Mouse (Mus musculus): ENCODE results near the gene Tuft1. TPM values are rescaled to one million over a fixed set of nuclear protein-coding genes. Genes with fewer than 3 reads are reported as not detected.
A peak's percentile ranks its signal among the peaks of the same experiment; 100 is the strongest.

Gene Tuft1
- polyA plus RNA-seq, 1 experiment from 2014 or later = 11.6 TPM

DNA sequence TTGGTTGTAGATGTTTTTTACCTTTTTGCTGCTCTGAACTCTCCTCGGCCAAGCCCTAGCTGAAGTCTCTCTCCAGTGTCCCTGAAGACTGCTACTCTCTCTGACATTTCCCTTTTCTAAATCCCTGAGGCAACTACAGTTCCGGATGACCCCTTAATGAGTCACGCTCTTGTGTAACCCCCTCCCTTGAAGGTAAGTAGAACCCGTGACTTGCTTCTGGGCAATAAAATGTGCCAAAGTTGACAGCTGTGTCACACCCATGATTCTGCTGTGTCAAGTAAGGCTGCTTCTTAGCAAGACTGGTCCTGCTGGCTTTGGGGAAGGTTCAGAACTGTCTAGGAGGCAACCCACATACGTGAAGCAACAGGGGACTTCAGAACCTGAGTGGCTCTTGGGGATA is 70.7 kb downstream of the Tuft1 start:
- Histone ChIP-seq H3K4me1 (ENCODE audit: control insufficient read depth, insufficient read depth, low read length) (peaks cover 6% of the 10 kb centered on the region; the same call in 1 of the 2 replicates), H3K36me3 (ENCODE audit: control insufficient read depth, insufficient read depth, low read length) (no peaks in the 10 kb centered on the region), H3K4me3 (ENCODE audit: low read length) (no peak overlapping the region), H3K27me3 (replicated peaks; ENCODE audit: control insufficient read depth, insufficient read depth, low read length) (peaks cover 2% of the 10 kb centered on the region; the same call in 1 of the 2 replicates), H3K4me2 (ENCODE audit: low read depth, low read length) (no peak overlapping the region), H3K27ac (ENCODE audit: low read length) (no peak overlapping the region; the same call in 1 of the 2 replicates), H3K9ac (ENCODE audit: low read depth, low read length) (no peak overlapping the region), H3K9me3 (ENCODE audit: control insufficient read depth, low read length) (no peaks in the 10 kb centered on the region)
- WGBS = 49% methylated on average over 5 of the region's 5 CpGs
- ATAC-seq = peak; percentile 92

DNA sequence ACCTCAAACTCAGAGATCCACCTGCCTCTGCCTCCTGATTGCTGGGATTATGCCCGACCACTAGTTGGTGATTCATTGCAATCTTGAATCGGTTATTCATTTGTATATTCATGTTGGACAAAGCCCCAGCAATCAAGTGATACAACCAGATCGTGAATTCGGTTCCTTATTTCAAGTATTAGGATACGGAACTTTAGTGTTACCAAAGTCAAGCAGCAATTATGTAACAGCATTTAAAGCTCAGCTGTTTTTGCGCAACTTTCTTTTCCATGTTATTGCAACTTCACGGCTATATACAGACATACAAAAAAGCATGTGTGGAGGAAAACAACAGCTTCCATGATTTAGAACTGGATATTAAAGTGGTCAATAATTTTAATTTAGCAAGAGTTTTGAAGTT is 75.7 kb downstream of the Tuft1 start:
- no peak overlapping the region for H3K4me2 ChIP-seq (ENCODE audit: low read depth, low read length)
- H3K27me3 ChIP-seq (replicated peaks; ENCODE audit: control insufficient read depth, insufficient read depth, low read length) = peaks cover 2% of the 10 kb centered on the region; the same call in 1 of the 2 replicates
- no peak overlapping the region for H3K9ac ChIP-seq (ENCODE audit: low read depth, low read length)
- no peaks in the 10 kb centered on the region for H3K36me3 ChIP-seq (ENCODE audit: control insufficient read depth, insufficient read depth, low read length)
- no peaks in the 10 kb centered on the region for H3K9me3 ChIP-seq (ENCODE audit: control insufficient read depth, low read length)
- H3K4me3 ChIP-seq (ENCODE audit: low read length) = peak overlapping the region; percentile 87
- peaks cover 18% of the 10 kb centered on the region for H3K4me1 ChIP-seq (ENCODE audit: control insufficient read depth, insufficient read depth, low read length)
- ATAC-seq = no peak
- H3K27ac ChIP-seq (ENCODE audit: low read length) = no peak overlapping the region
- 70% methylated on average over 7 of the region's 7 CpGs for WGBS

DNA sequence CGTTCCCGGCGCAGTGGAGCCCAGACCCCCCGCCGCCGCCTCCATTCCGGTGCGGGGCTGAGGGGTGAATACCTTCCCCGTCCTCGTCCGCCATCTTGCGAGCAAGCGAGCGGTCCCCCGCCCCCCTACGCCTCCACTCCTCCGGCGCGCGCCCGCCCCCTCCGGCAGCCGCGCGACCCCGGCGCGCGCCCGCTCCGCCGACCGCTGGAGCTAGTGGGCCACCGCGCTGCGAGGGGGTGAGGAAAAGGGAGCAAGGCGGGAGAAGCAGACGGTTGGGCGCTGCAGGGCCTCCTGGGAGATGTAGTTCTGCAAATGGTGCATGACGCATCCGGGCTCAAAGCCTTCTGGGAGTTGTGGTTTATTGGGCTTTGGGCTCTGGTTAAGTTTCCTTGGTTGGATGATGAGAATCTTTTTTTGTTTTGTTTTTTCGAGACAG is 76.2 kb downstream of the Tuft1 start, which contains the start of gene Snx27:
Gene Snx27, minus strand, starts transcription at position 261 of the 436 bp plus-strand sequence.
- under 1% methylated on average over 35 of the region's 42 CpGs for WGBS

DNA sequence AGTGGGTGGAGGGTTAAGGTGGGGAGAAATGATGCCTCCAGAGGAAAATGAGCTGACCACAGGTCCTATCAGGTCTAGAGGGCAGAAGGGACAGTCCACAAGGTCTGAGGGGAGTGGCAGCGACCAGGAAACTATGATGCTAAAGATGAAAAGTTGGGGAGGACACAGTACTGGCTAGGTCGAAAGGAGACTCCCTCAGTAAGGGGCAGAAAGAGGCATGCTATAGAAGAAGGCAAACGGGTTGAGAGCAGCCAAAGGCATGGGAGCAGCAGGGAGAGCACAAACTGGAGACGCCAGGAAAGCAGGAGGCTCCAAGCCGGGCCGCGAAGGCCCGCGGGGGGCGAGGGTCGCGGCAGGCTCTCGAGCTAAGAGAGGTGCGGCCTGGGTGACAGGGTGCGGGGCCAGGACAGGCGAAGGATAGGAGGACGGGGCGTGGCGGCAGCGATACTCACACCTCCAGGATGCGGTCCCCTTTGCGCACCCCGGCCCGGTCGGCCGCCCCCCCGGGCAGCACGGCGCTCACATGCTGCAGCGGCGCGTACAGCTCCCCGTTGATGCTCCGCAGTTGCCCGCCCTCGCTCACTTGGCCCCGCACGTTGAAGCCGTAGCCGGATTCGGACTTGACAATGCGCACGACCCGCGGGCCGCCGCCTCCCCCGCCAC is 76.7 kb downstream of the Tuft1 start:
- no peaks in the 10 kb centered on the region for H3K9me3 ChIP-seq (ENCODE audit: control insufficient read depth, low read length)
- WGBS = under 1% methylated on average over 48 of the region's 48 CpGs
- ATAC-seq = peak; percentile 83

More for the DNA sequence above, 76.2 kb downstream of the Tuft1 start, which contains the start of gene Snx27:
- peaks cover 18% of the 10 kb centered on the region for H3K4me1 ChIP-seq (ENCODE audit: control insufficient read depth, insufficient read depth, low read length)
- H3K9me3 ChIP-seq (ENCODE audit: control insufficient read depth, low read length) = no peaks in the 10 kb centered on the region
- H3K27ac ChIP-seq (ENCODE audit: low read length) = peak within 1 kb of the TSS; percentile 82
- peak within 1 kb of the TSS; percentile 95 for H3K9ac ChIP-seq (ENCODE audit: low read depth, low read length)
- H3K27me3 ChIP-seq (replicated peaks; ENCODE audit: control insufficient read depth, insufficient read depth, low read length) = peaks cover 2% of the 10 kb centered on the region; the same call in 1 of the 2 replicates
- H3K4me2 ChIP-seq (ENCODE audit: low read depth, low read length) = peak within 1 kb of the TSS; percentile 62
- ATAC-seq = peak; percentile 97
- H3K36me3 ChIP-seq (ENCODE audit: control insufficient read depth, insufficient read depth, low read length) = no peaks in the 10 kb centered on the region
- H3K4me3 ChIP-seq (ENCODE audit: low read length) = peak within 1 kb of the TSS; percentile 87

DNA sequence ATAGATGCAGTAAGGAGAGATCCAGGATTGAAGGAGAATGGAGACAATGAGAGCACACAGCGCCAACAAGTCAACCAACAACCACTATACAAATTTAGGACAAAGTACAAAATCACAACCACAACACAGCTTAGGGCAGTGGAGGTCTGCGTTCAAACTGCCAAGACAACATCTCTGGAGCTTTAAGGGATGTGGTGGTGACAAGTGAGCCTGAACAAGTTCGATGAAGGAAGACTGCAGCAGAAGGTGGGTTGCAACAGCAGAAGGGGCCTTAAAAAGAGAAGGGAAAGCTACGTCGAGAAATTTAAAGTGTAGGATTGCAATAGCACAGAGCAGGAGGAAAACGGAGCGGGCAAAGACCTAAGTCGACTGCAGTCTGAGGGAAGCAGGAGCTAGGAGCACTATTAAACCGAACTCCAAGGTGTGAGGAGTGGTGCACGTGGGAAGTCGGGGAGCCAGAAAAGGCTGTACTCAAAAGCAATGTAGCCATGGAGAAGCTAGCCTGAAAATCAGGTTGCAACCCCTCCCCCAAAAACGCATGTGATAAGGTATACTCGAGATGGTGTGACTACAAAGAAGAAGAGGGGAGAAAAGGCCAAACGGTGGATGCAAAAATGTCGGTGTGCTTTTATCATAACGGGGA is 77.4 kb downstream of the Tuft1 start:
- ATAC-seq = no peak
- Histone ChIP-seq H3K4me2 (ENCODE audit: low read depth, low read length) (peak overlapping the region; percentile 62), H3K36me3 (ENCODE audit: control insufficient read depth, insufficient read depth, low read length) (no peaks in the 10 kb centered on the region), H3K9ac (ENCODE audit: low read depth, low read length) (peak overlapping the region; percentile 95), H3K9me3 (ENCODE audit: control insufficient read depth, low read length) (no peaks in the 10 kb centered on the region), H3K27me3 (replicated peaks; ENCODE audit: control insufficient read depth, insufficient read depth, low read length) (no peaks in the 10 kb centered on the region), H3K27ac (ENCODE audit: low read length) (no peak overlapping the region; the same call in 1 of the 2 replicates), H3K4me1 (ENCODE audit: control insufficient read depth, insufficient read depth, low read length) (peaks cover 18% of the 10 kb centered on the region), H3K4me3 (ENCODE audit: low read length) (peak overlapping the region; percentile 87)
- 5% methylated on average over 16 of the region's 16 CpGs for WGBS

More for the DNA sequence above, 76.7 kb downstream of the Tuft1 start:
- peak overlapping the region; percentile 82 for H3K27ac ChIP-seq (ENCODE audit: low read length)
- H3K4me1 ChIP-seq (ENCODE audit: control insufficient read depth, insufficient read depth, low read length) = peaks cover 18% of the 10 kb centered on the region
- H3K4me3 ChIP-seq (ENCODE audit: low read length) = peak overlapping the region; percentile 87
- H3K9ac ChIP-seq (ENCODE audit: low read depth, low read length) = peak overlapping the region; percentile 95
- H3K27me3 ChIP-seq (replicated peaks; ENCODE audit: control insufficient read depth, insufficient read depth, low read length) = 0 out of 2 replicates have a peak, but pooled peaks cover 2% of the 10 kb centered on the region
- no peaks in the 10 kb centered on the region for H3K36me3 ChIP-seq (ENCODE audit: control insufficient read depth, insufficient read depth, low read length)
- H3K4me2 ChIP-seq (ENCODE audit: low read depth, low read length) = peak overlapping the region; percentile 62

DNA sequence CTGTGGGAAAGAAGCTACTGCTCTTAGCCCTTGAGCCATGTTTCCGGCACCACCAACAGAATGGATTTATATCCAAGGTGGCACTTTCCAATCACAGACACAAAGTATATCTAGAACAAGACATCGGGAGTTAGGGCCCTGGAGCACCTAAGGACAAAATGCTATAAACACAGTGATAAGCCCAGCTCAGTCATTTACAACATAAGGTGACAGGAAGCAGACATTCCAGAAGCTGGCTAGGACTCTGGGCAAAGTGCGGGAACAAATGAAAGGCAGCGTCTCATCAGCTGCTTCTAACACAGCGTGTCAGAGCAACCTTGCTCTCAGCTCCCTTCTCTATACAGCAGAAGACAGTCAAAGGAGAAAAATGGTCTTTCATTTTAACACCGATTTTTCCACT is 84.2 kb downstream of the Tuft1 start:
- H3K36me3 ChIP-seq (ENCODE audit: control insufficient read depth, insufficient read depth, low read length) = no peaks in the 10 kb centered on the region
- 51% methylated on average over 6 of the region's 6 CpGs for WGBS
- H3K4me1 ChIP-seq (ENCODE audit: control insufficient read depth, insufficient read depth, low read length) = peaks cover 6% of the 10 kb centered on the region; the same call in 1 of the 2 replicates
- no peak overlapping the region for H3K4me3 ChIP-seq (ENCODE audit: low read length)
- H3K27ac ChIP-seq (ENCODE audit: low read length) = no peak overlapping the region
- no peaks in the 10 kb centered on the region for H3K9me3 ChIP-seq (ENCODE audit: control insufficient read depth, low read length)
- H3K4me2 ChIP-seq (ENCODE audit: low read depth, low read length) = no peak overlapping the region
- H3K27me3 ChIP-seq (replicated peaks; ENCODE audit: control insufficient read depth, insufficient read depth, low read length) = no peaks in the 10 kb centered on the region
- H3K9ac ChIP-seq (ENCODE audit: low read depth, low read length) = no peak overlapping the region
- peak; percentile 84 for ATAC-seq

DNA sequence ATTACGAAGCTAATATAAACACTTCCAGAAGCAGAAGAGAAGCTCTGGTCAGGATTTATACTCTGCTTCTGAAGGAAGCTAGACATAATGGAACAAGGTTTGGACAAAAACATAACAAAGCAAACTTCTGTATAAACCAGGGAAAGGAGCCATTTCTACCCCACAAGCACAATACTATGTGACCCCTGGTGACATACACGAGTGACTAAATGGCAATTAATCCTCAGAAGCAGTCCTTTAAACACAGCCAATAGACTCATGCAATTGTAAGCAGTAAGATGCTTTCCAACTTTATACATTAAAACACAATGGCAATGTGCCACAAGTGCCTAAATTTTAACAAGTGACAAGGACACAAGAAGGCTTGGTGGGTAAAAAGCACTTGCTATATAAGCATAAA is 91.4 kb downstream of the Tuft1 start:
- Histone ChIP-seq H3K4me1 (ENCODE audit: control insufficient read depth, insufficient read depth, low read length) (peaks cover 12% of the 10 kb centered on the region), H3K36me3 (ENCODE audit: control insufficient read depth, insufficient read depth, low read length) (no peaks in the 10 kb centered on the region), H3K27ac (ENCODE audit: low read length) (no peak overlapping the region), H3K9me3 (ENCODE audit: control insufficient read depth, low read length) (no peaks in the 10 kb centered on the region), H3K27me3 (replicated peaks; ENCODE audit: control insufficient read depth, insufficient read depth, low read length) (no peaks in the 10 kb centered on the region), H3K9ac (ENCODE audit: low read depth, low read length) (no peak overlapping the region), H3K4me3 (ENCODE audit: low read length) (no peak overlapping the region), H3K4me2 (ENCODE audit: low read depth, low read length) (no peak overlapping the region)
- WGBS = 34% methylated on average over 2 of the region's 2 CpGs
- no peak for ATAC-seq

DNA sequence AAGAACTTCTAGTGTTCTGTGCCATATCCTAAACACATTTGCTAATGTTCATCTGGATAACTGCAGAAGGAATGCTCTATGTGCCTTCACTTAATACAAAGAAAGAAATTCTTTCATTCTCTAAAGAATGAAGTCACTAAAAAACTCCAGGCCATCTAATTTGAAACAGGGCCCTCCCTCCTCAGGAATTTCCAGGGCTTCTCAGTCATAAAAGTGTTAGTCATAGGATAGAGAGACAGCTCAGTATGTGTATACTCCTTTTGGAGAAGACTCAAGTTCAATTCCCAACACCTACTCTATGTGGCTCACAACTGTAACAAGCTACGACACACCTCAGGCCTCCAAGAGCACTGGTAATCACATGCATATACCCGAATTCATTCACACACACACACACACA is 93.1 kb downstream of the Tuft1 start:
- Histone ChIP-seq H3K9me3 (ENCODE audit: control insufficient read depth, low read length) (no peaks in the 10 kb centered on the region), H3K27me3 (replicated peaks; ENCODE audit: control insufficient read depth, insufficient read depth, low read length) (no peaks in the 10 kb centered on the region), H3K9ac (ENCODE audit: low read depth, low read length) (no peak overlapping the region), H3K4me3 (ENCODE audit: low read length) (no peak overlapping the region), H3K4me2 (ENCODE audit: low read depth, low read length) (no peak overlapping the region), H3K27ac (ENCODE audit: low read length) (peak overlapping the region; percentile 41; the same call in 1 of the 2 replicates), H3K36me3 (ENCODE audit: control insufficient read depth, insufficient read depth, low read length) (no peaks in the 10 kb centered on the region), H3K4me1 (ENCODE audit: control insufficient read depth, insufficient read depth, low read length) (peaks cover 12% of the 10 kb centered on the region)
- 66% methylated on average over 2 of the region's 2 CpGs for WGBS
- peak; percentile 63 for ATAC-seq

DNA sequence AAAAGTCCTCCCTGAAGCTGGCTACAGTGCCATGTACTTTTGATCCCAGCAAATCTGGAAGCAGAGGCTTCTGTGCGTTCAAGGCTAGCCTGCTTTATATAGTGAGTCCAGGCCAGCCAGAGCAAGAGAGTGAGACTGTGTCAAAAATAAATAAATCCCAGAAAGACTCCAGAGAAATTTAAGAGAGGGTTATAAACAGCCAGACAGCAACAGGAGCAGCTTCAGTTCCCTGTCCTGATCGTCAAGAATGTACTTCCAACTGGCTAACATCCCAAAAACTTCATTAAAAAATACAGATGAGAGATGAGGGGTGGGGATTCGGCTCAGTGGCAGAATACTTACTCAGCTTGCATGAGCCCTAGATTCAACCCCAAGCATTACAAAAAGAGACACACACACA is 93.5 kb downstream of the Tuft1 start:
- Histone ChIP-seq H3K36me3 (ENCODE audit: control insufficient read depth, insufficient read depth, low read length) (no peaks in the 10 kb centered on the region), H3K4me1 (ENCODE audit: control insufficient read depth, insufficient read depth, low read length) (peaks cover 12% of the 10 kb centered on the region), H3K9me3 (ENCODE audit: control insufficient read depth, low read length) (no peaks in the 10 kb centered on the region), H3K4me3 (ENCODE audit: low read length) (no peak overlapping the region), H3K9ac (ENCODE audit: low read depth, low read length) (no peak overlapping the region), H3K27me3 (replicated peaks; ENCODE audit: control insufficient read depth, insufficient read depth, low read length) (no peaks in the 10 kb centered on the region), H3K27ac (ENCODE audit: low read length) (peak overlapping the region; percentile 70), H3K4me2 (ENCODE audit: low read depth, low read length) (no peak overlapping the region)
- ATAC-seq = 0 out of 2 replicates have a peak, but pooled peaks have one; percentile 11
- 42% methylated on average over 3 of the region's 3 CpGs for WGBS
